Mouse (Mus musculus) cerebral cortex, adult 2 months (tissue): Measurements from ENCODE around the gene Phc2.

Experiments used
- WGBS: fragments of 180-500 bp; shearing (Covaris S2); methylation state at CpG from one replicate; pipeline ENCODE4 v1.1.7; 2018; 5-methylcytosine and 5-hydroxymethylcytosine counted together

Phc2 gene

GRCm38 (mm10) chr4:128645896-128646295, 8.6 kb upstream of the Phc2 start:
- 78% methylated on average over 6 of the region's 6 CpGs for WGBS

- WGBS: 63% methylated on average over 7 of the region's 7 CpGs
Observed at GRCm38 (mm10) chr4:128646762-128647161, 7.7 kb upstream of the Phc2 start.

GRCm38 (mm10) chr4:128648567-128649255, 5.8 kb upstream of the Phc2 start:
- 81% methylated on average over 8 of the region's 8 CpGs for WGBS

- WGBS: 85% methylated on average over 3 of the region's 3 CpGs
Observed at GRCm38 (mm10) chr4:128651530-128651929, 3.0 kb upstream of the Phc2 start.

GRCm38 (mm10) chr4:128652584-128653298, 1.8 kb upstream of the Phc2 start:
- 58% methylated on average over 5 of the region's 5 CpGs for WGBS

GRCm38 (mm10) chr4:128655446-128655845, 944 bp downstream of the Phc2 start:
- 6% methylated on average over 12 of the region's 12 CpGs for WGBS

- 63% methylated on average over 8 of the region's 8 CpGs for WGBS
Observed at GRCm38 (mm10) chr4:128660196-128660595, 5.7 kb downstream of the Phc2 start.

- WGBS: 90% methylated on average over 8 of the region's 8 CpGs
Observed at GRCm38 (mm10) chr4:128661063-128661462, 6.6 kb downstream of the Phc2 start.

GRCm38 (mm10) chr4:128664002-128664401, 9.5 kb downstream of the Phc2 start:
- 88% methylated on average over 3 of the region's 3 CpGs for WGBS

GRCm38 (mm10) chr4:128666362-128666761, 11.9 kb downstream of the Phc2 start:
- WGBS: 72% methylated on average over 7 of the region's 7 CpGs

- 77% methylated on average over 4 of the region's 4 CpGs for WGBS
Observed at GRCm38 (mm10) chr4:128667195-128667594, 12.7 kb downstream of the Phc2 start.

- WGBS: 90% methylated on average over 6 of the region's 6 CpGs
Observed at GRCm38 (mm10) chr4:128669229-128669628, 14.7 kb downstream of the Phc2 start.

GRCm38 (mm10) chr4:128670566-128671191, 16.2 kb downstream of the Phc2 start:
- WGBS: 62% methylated on average over 11 of the region's 11 CpGs

- WGBS: 85% methylated on average over 4 of the region's 4 CpGs
Observed at GRCm38 (mm10) chr4:128672494-128672893, 18.0 kb downstream of the Phc2 start.

GRCm38 (mm10) chr4:128678564-128679217, 24.2 kb downstream of the Phc2 start:
- WGBS: 75% methylated on average over 13 of the region's 13 CpGs

- WGBS: 66% methylated on average over 8 of the region's 8 CpGs
Observed at GRCm38 (mm10) chr4:128681126-128681525, 26.6 kb downstream of the Phc2 start.

GRCm38 (mm10) chr4:128682281-128682680, 27.8 kb downstream of the Phc2 start:
- 62% methylated on average over 13 of the region's 13 CpGs for WGBS

GRCm38 (mm10) chr4:128683706-128684105, 29.2 kb downstream of the Phc2 start:
- WGBS: 68% methylated on average over 3 of the region's 3 CpGs

- WGBS: 93% methylated on average over 11 of the region's 11 CpGs
Observed at GRCm38 (mm10) chr4:128684108-128684507, 29.6 kb downstream of the Phc2 start.

- WGBS: 40% methylated on average over 6 of the region's 6 CpGs
Observed at GRCm38 (mm10) chr4:128688513-128688913, 34.0 kb downstream of the Phc2 start.

GRCm38 (mm10) chr4:128688976-128689375, 34.5 kb downstream of the Phc2 start:
- WGBS: 49% methylated on average over 9 of the region's 9 CpGs

GRCm38 (mm10) chr4:128689739-128690304, 35.3 kb downstream of the Phc2 start:
- 46% methylated on average over 6 of the region's 6 CpGs for WGBS
